9 mouse cellular contexts compared by ENCODE assay signal in the genomic region with DNA sequence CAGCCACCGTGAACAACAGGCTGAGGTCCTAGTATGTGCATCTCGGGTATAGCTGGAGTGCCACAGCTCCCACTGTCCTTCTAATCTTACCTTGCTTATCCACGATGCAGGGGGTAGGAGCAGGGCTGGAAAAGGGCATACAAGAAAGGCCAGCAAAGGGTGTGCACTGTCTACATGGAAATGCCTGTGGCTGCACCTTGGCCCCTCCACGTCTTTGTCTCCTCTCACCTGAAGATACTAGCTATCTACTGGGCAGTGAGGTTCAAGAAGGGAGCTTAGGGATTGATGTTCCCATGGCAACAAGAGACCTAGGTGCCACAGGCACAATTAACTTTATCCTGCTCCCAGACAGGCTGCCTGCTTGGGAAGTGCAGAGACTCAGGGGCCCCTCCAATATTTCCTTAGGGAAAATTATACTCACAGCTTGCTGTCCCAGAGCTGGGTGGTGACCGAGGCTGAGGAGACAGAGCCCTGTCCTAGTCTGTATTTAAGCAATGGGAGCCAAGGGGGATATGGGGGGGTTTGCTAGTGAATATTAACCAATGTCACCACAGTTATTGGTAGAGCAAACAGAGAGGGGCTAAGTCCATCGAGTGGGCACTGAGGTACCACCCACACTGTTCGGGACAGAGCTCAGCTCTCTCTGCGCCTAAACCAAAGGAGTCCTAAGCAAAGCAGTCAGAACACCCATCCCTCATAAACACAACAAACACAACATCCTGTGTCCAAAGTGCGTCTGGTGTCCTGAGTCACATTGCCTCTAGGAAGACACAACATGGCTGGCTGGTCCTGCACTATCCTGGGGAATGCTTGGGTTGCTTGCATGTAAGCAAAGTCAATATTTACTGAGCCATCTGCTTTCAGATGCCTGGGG. TPM values are rescaled to one million over a fixed set of nuclear protein-coding genes. Genes with fewer than 3 reads are reported as not detected.
"Had no signal": no experiment of that assay in that cellular context is flagged by ENCODE, and none has a peak within 500 bp of the region (broad histone marks: within the 10 kb centered on the region; RNA-seq: fewer than 3 reads in every experiment).

A gene (minus strand): TSS at position 462 of the 874 bp plus-strand sequence.

RNA-seq across cellular contexts. Expression of the gene that starts here (rescaled TPM):
- total RNA-seq: layer of hippocampus, adult 8-10 months; layer of hippocampus, postnatal 14 days; left cerebral cortex, adult 18-20 months; left cerebral cortex, postnatal 10 days; left cerebral cortex, postnatal 4 days; megakaryocyte-erythroid progenitor cell, adult 5-6 weeks had no signal
- polyA plus RNA-seq: midbrain, embryonic 12.5 days; midbrain, embryonic 16.5 days; thymus, postnatal 0 days had no signal
